Mouse (Mus musculus) G1E-ER4 (cell line): ENCODE measurements around the gene Tgm5. TPM values are rescaled to one million over a fixed set of nuclear protein-coding genes. Genes with fewer than 3 reads are reported as not detected.

ENCODE experiments used
- GATA1 ChIP-seq: IDR thresholded peaks from one replicate; pipeline ENCODE4 v1.8.0; 2012; ENCODE audit warnings: low read length, inconsistent platforms
- polyA plus RNA-seq: library from polyadenylated mRNA; stranded (reverse); fragments of >175 nt; gene quantifications from 2 replicates; pipeline ENCODE4 v1.2.3, GENCODE M21; 2012

Gene Tgm5
- polyA plus RNA-seq, 1 experiment = not detected

- TF ChIP-seq GATA1 = peak; percentile 59
Measured at GRCm38 (mm10) chr2:121057997-121058396, 27.6 kb downstream of the Tgm5 start.

- no peak for TF ChIP-seq GATA1
Measured at GRCm38 (mm10) chr2:121055915-121056314, 29.7 kb downstream of the Tgm5 start.

GRCm38 (mm10) chr2:121054060-121054459 lies 31.6 kb downstream of the Tgm5 start:
- peak; percentile 30 for TF ChIP-seq GATA1

GRCm38 (mm10) chr2:121052176-121052575 lies 33.5 kb downstream of the Tgm5 start:
- TF ChIP-seq GATA1 = no peak

GRCm38 (mm10) chr2:121045653-121046052 lies 40.0 kb downstream of the Tgm5 start:
- TF ChIP-seq GATA1 = no peak

GRCm38 (mm10) chr2:121041098-121041497 lies 44.5 kb downstream of the Tgm5 start:
- no peak for TF ChIP-seq GATA1

- no peak for TF ChIP-seq GATA1
Measured at GRCm38 (mm10) chr2:121039382-121039781, 46.3 kb downstream of the Tgm5 start.

GRCm38 (mm10) chr2:121036733-121037341 lies 48.8 kb downstream of the Tgm5 start, which contains the start of gene Epb42:
TSS of gene Epb42 (minus strand) at chr2:121037072.
- no peak for TF ChIP-seq GATA1

- no peak for TF ChIP-seq GATA1
Measured at GRCm38 (mm10) chr2:121022918-121023317, 62.7 kb downstream of the Tgm5 start.

- TF ChIP-seq GATA1 = no peak
Measured at GRCm38 (mm10) chr2:121017151-121017550, 68.5 kb downstream of the Tgm5 start.

GRCm38 (mm10) chr2:121016226-121016625 lies 69.4 kb downstream of the Tgm5 start:
- TF ChIP-seq GATA1 = no peak

GRCm38 (mm10) chr2:121015507-121015906 lies 70.1 kb downstream of the Tgm5 start:
- TF ChIP-seq GATA1 = no peak

GRCm38 (mm10) chr2:121012676-121013075 lies 73.0 kb downstream of the Tgm5 start:
- TF ChIP-seq GATA1 = no peak

- no peak for TF ChIP-seq GATA1
Measured at GRCm38 (mm10) chr2:121009071-121009677, 76.5 kb downstream of the Tgm5 start.

GRCm38 (mm10) chr2:121008664-121009007 lies 77.0 kb downstream of the Tgm5 start:
- no peak for TF ChIP-seq GATA1

- TF ChIP-seq GATA1 = no peak
Measured at GRCm38 (mm10) chr2:121007925-121008663, 77.5 kb downstream of the Tgm5 start, which contains the start of gene Ccndbp1. TSS of gene Ccndbp1 (plus strand) at chr2:121008403.

- TF ChIP-seq GATA1 = no peak
Measured at GRCm38 (mm10) chr2:121006986-121007385, 78.7 kb downstream of the Tgm5 start.
